Mouse (Mus musculus) embryonic fibroblast, embryonic 13.5 days (primary cell): ENCODE data around the gene Ablim2.

ENCODE experiments used
- CTCF ChIP-seq: IDR thresholded peaks from 2 replicates; pipeline ENCODE4 v1.5.1; 2011; ENCODE audit warnings: mild to moderate bottlenecking, control low read depth, low read length, moderate library complexity, borderline replicate concordance; ENCODE audit not compliant: insufficient read depth
- POLR2A ChIP-seq: IDR thresholded peaks from 2 replicates; pipeline ENCODE4 v1.6.1; 2011; ENCODE audit warnings: low read depth, mild to moderate bottlenecking, control low read depth, low read length, moderate library complexity

GRCm38 (mm10) chr5:35756020-35756419, 1.7 kb upstream of the Ablim2 start:
- TF ChIP-seq CTCF = no peak
- no peak for TF ChIP-seq POLR2A
